Mouse (Mus musculus): Measurements from ENCODE around the gene Abraxas1.

GRCm38 (mm10) chr5:100761736-100762135 is 59.0 kb downstream of the Abraxas1 start:
- TF ChIP-seq CTCF (IDR thresholded peaks at IDR 0.05; ENCODE audit: low read depth, low read length) = no peak
- TF ChIP-seq TAL1 (conservative IDR thresholded peaks at IDR 0.05; ENCODE audit: low read depth, low read length) = no peak
- TF ChIP-seq POLR2AphosphoS5 (IDR thresholded peaks at IDR 0.05; ENCODE audit: insufficient replicate concordance, low read depth, low read length) = no peak

Measured in G1E (cell line).